Mouse (Mus musculus): ENCODE measurements around the gene Micall1.

Gene Micall1

DNA sequence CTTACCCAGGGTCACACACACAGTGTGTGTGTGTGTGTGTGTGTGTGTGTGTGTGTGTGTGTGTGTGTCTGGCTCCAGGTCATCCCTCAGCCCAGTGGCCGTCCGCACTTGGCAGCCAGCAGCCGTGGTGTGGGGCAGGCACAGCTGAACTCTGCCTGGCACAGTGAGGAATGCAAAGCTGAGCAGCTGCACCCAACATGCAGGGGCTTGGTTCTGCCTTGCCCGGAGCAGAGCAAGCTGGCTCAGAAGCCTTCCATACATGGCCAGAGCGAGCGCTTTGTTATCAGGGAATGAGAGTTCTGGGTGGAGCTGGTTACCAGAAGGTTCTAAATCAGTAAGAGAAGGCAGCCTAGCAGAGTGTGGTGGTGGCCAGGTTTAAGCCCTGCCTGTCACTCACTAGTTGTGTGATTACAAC is 11.1 kb upstream of the Micall1 start:
- DNase-seq, result no peak

DNA sequence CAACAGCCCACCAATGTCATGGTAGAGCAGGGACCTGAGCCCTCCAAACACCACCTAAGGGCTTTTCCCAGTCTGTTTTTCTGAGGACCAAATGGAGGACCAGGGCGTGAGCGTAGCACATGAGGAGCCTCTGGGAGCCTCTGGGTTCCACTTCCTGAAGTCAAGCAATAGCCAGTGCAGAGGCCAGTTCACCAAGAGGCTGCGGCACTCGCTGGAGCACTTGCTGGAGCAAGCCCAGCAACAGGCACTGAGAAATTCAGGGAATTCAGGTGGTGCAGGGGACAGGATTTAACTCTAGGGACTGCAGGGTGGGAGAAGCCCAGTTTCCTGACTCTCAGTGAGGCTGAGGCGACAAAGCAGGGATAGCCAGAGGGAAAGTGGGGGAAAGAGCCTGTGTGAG is 10.5 kb upstream of the Micall1 start:
- DNase-seq, result no peak

GRCm38 (mm10) chr15:79098868-79099267 is 9.8 kb upstream of the Micall1 start:
- DNase-seq, result no peak

GRCm38 (mm10) chr15:79099456-79099855 is 9.2 kb upstream of the Micall1 start:
- DNase-seq, result no peak

DNA sequence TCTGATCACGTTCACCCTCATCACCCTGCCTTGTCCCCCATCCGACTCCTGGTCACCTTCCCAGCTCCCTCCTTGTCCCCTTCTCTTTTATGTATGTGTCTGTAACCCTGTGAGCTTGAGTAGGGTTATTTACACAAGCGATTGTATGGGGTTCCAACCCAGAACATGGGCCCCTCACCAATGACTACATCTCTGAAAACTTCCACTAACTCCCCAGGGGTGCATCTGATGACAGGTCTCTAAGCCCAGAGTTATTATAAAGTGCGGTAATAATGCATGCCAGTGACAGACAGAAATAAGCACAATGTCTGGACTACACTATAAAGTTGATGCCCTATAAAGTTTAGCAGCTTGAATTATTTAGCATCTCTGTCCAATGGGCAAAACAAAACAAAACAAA is 8.3 kb upstream of the Micall1 start:
- DNase-seq, result no peak

DNA sequence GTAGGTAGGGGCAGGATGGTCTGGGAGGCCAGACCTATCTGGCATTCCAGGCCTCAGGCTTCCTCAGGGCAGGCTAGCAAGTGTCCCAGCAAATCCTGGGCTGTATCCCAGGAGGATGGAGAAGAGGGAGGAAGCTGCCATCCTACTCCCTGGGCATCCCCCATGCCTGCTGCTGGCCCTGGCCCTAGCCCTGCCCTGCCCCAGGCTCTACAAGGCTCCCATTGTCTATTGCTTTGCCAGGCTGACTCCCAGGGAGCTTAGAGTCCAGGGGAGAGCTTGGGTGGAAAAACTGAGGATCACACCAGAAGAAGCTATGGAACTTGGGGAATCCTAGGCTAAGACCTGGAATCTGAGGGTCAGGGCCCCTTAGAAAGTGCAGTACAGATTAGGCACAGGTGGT is 7.2 kb upstream of the Micall1 start:
- no peak for DNase-seq

GRCm38 (mm10) chr15:79103264-79103663 is 5.4 kb upstream of the Micall1 start:
- no peak for DNase-seq

DNA sequence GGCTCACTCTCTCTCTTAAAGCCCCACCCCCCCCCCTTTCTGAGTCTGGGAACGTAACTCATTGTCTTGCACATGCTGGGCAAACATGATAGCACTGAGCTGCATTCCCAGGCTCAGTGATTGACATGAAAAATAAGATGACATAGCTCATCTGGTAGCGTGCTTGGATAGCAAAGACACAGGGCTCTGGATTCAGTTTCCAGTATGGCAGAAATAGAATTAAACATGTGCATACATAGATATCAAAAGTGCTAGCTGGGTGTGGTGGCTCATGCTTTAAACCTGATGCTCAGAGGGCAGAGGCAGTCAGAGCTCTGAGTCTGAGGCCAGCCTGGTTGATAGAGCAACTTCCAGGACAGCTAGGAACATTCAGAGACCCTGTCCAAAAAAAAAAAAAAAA is 2.9 kb upstream of the Micall1 start:
- no peak for DNase-seq

- peak; percentile 43 for DNase-seq
These were observed 732 bp upstream of the Micall1 start for GRCm38 (mm10) chr15:79107966-79108365.

DNA sequence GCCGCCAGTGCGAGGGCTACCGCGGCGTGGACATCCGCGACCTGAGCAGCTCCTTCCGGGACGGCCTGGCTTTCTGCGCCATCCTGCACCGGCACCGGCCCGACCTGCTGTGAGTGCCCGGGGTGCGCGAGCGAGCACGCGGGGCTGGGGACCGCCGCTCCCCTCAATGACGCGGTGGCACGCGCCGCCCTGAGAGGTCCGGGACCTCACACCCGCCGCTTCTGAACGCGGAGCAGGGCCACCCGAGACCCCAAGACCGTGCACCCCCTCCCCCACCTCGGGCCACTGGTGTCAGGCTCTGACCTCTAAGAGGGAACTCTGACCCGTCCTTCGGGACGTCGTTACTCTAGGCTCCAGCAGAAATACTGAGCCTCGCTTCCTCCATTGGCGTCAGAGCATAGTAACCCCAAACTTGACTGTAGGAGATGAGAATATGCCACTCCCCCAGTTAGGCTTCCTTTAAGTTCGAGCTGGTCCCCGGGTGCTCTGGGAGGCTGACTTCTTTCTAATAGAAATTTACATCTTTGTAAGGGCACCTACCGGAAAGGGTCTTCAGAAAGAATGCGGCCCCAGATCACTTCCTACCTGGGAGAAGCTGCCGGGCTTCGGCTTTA is 730 bp downstream of the Micall1 start:
- peak; percentile 26 for DNase-seq

DNA sequence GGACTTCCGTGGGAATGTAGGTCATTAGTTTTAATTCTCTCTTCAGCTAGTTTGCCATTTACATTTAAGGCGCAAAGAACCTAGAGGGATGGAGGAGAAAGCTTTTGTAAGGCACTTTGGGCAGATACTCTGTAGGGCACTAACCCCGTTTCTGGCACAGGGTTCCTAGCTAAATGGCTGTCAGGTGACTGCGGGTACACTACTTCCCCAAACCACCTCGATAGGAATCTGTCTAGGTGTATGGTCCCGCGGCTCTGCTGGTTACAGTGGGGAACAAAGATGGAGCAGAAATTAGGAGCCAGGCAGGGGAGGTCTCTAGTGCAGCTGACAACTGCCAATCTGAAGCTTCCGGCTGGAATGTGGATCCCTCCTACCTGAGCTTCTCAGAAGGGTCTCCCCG is 1.3 kb downstream of the Micall1 start:
- no peak for DNase-seq

- no peak for DNase-seq
These were observed 1.8 kb downstream of the Micall1 start for GRCm38 (mm10) chr15:79110528-79110927.

- no peak for DNase-seq
These were observed 3.1 kb downstream of the Micall1 start for GRCm38 (mm10) chr15:79111774-79112173.

- DNase-seq, result no peak
These were observed 6.6 kb downstream of the Micall1 start for GRCm38 (mm10) chr15:79115276-79115675.

DNA sequence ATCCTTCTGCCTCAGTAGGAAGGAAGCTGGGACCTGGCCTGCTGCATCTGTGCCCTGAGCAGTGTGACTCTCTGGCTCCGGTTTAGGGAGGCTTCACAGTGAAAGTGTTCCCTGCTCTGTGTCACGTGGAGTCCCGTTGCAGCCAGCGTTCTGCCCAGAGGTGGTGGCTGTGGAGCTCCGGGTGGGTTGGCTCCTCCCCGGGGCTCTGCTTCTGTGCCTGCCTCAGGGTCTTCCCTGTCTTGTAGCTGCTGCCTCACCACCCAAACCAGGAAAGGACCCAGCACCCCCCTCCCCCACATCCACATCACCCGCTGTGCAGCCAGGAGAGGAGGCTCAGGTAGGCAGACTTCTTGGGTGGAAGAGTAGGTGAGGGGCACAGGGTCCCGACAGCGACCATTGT is 10.8 kb downstream of the Micall1 start:
- no peak for DNase-seq

DNA sequence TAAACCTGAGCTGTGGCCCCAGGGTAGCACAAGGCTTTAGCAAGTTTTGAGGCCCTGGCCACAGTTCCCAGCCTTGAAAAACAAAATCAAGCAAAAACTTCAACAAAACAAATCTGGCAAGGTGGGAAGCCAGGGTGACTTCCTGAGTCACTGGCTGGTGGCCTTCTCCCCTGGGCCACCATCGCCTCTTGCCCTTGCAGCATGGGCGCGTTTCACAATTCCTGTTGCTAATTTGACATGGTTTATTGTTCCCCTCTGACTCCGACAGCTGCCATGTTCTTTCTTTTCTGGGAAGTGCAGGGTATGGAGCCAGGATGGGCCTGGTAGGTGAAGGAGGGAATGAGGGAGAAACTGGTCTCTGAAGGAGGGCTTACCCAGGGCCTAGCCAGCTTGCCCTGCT is 13.4 kb downstream of the Micall1 start:
- DNase-seq, result no peak

- no peak for DNase-seq
These were observed 13.8 kb downstream of the Micall1 start for GRCm38 (mm10) chr15:79122546-79122945.

DNA sequence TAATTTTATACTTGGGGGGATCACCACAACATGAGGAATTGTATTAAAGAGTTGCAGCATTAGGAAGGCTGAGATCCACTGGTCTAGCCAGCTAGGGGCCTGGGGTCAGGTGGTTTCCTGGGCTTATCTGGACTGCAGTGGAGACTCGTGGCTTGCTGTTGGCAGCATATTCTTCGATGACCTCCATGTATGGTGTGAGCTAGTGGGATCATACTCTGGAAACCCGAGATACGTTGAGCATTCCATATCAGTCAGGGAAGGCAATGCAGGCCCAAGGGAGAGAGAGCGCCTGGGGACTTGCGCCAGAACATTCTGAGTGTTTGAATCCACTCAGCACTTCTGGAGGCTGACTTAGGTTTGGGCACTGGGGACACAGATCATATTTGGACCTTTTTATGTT is 15.1 kb downstream of the Micall1 start:
- no peak for DNase-seq

DNA sequence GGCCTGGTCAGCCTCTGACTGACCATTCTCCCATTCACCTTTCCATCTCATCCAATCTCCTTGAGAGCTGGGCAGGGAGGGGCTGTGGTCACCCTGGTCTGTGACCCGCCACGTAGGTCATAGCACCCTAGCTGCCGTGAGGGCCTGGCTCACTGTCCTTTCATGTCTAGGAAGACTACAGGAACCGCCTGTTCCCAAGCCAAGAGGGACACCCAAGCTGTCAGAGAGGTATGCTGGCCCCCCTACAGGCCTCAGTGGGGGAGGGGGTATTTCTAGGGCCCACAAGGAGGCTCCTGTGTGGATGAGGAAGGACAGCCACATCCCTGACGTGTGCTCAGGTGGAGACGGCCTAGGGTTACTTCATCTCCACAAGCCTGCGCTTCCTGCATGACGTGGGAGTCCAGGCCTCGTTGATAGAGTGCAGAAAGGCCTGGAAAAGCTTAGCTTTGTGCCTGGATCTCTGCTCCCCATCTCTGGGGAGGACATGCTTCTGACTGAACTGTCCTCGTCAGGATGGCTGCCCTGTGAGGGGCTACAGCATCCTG is 15.7 kb downstream of the Micall1 start:
- DNase-seq, result no peak

DNA sequence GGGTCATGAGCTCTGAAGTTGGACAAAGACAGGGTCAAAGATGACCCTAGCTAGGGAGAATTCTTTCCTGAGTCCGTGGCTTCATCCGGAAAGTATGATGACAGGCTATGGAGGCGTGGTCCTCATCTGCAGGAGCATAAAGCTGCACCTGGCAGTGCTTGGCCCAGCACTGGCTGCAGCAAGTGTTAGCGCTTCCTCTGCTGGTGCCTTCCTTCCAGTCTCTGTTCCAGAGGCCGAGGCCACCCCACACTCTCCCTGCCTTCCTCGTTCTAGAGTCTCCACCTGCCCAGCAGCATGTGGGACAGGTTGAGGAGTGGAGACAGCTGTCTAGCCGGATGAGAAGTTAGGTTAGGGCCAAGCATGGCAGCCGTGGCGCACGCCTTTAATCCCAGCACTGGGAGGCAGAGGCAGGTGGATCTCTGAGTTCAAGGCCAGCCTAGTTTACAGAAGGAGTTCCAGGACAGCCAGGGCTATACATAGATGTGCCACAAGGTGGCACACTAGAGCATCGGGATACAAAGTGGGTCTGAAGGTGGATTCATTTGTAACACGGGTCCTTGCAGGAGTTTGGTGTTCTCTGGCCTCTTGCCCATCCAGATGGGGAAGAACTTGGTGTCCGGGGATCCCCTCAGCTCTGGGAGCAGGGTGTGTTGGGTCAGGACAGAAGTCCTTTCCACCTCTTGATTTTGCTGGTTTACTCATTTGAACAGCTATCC is 17.7 kb downstream of the Micall1 start:
- peak; percentile 47 for DNase-seq

- DNase-seq, result no peak
These were observed 18.4 kb downstream of the Micall1 start for GRCm38 (mm10) chr15:79127101-79127500.

GRCm38 (mm10) chr15:79128208-79128607 is 19.5 kb downstream of the Micall1 start:
- no peak for DNase-seq

DNA sequence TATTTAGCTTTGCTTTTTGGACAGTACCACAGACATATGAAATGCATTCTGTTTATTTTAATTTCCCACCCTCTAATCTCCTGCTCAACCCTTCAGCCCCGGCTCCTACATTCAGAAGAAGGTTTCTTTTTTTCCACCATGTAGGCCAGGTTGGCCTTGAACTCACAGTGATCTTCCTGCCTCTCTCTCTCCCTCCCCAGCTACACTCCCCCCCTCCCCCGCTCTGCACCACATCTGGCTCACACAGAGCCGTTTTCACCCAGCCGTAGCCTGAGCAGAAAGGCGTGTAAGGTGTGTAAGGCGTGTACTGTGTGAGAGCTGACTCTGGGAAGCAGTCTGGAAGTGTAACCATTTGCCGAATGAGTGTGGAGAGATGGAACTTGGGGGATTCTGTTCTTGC is 20.6 kb downstream of the Micall1 start:
- no peak for DNase-seq

- DNase-seq, result no peak
These were observed 22.1 kb downstream of the Micall1 start for GRCm38 (mm10) chr15:79130782-79131181.

DNA sequence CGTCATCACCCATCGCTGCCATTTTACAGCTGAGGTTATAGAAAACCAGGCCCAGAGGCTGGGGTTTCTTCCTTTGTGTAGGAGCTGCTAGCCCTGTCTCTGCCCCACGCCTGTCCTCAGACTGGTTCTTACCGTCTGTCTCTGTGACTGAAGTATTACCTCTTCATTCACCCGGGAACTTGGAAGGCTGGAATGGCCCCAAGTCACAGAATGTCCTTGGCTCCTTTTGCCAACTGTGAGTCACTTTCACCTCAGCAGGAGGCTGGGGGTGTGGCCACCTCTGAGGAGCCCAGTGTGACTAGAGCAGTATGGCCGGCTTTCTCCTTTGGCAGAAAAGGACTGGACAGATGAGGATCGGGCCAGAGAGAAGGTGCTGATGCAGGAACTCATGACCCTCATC is 22.7 kb downstream of the Micall1 start:
- no peak for DNase-seq

Data from embryo, embryonic 11 days (tissue).